Mouse (Mus musculus): Measurements from ENCODE around the gene Cped1.
A peak's percentile ranks its signal among the peaks of the same experiment; 100 is the strongest.
"Not testable (repeated sequence)": the region's sequence is repeated elsewhere in the genome, so short reads cannot be mapped to it uniquely, and the experiment has no call there.

Cped1 gene

GRCm38 (mm10) chr6:22078686-22079264 is 93.1 kb downstream of the Cped1 start:
- DNase-seq (ENCODE audit: low spot score in 2 of 2) = no peak

GRCm38 (mm10) chr6:22086056-22086455 is 100.3 kb downstream of the Cped1 start:
- no peak for DNase-seq (ENCODE audit: low spot score in 2 of 2)

- DNase-seq (ENCODE audit: low spot score in 2 of 2) = peak; percentile 14 to 51
These were observed 102.8 kb downstream of the Cped1 start for GRCm38 (mm10) chr6:22088346-22089064.

GRCm38 (mm10) chr6:22091773-22092172 is 106.1 kb downstream of the Cped1 start:
- no peak for DNase-seq (ENCODE audit: low spot score in 2 of 2)

- no peak for DNase-seq (ENCODE audit: low spot score in 2 of 2)
These were observed 108.1 kb downstream of the Cped1 start for GRCm38 (mm10) chr6:22093792-22094191.

GRCm38 (mm10) chr6:22097709-22098108 is 112.0 kb downstream of the Cped1 start:
- peak in 1 of 2 experiments; percentile 34 for DNase-seq (ENCODE audit: low spot score in 2 of 2)

GRCm38 (mm10) chr6:22099832-22100231 is 114.1 kb downstream of the Cped1 start:
- DNase-seq (ENCODE audit: low spot score in 2 of 2) = no peak

- DNase-seq (ENCODE audit: low spot score in 2 of 2) = no peak
These were observed 116.2 kb downstream of the Cped1 start for GRCm38 (mm10) chr6:22101939-22102338.

- DNase-seq (ENCODE audit: low spot score in 2 of 2) = no peak
These were observed 117.0 kb downstream of the Cped1 start for GRCm38 (mm10) chr6:22102752-22103151.

- no peak for DNase-seq (ENCODE audit: low spot score in 2 of 2)
These were observed 118.0 kb downstream of the Cped1 start for GRCm38 (mm10) chr6:22103713-22104112.

- DNase-seq (ENCODE audit: low spot score in 2 of 2) = no peak
These were observed 118.5 kb downstream of the Cped1 start for GRCm38 (mm10) chr6:22104211-22104610.

- no peak for DNase-seq (ENCODE audit: low spot score in 2 of 2)
These were observed 128.4 kb downstream of the Cped1 start for GRCm38 (mm10) chr6:22114079-22114478.

GRCm38 (mm10) chr6:22116679-22117078 is 131.0 kb downstream of the Cped1 start:
- no peak for DNase-seq (ENCODE audit: low spot score in 2 of 2)

GRCm38 (mm10) chr6:22122080-22122479 is 136.4 kb downstream of the Cped1 start:
- DNase-seq (ENCODE audit: low spot score in 2 of 2) = peak in 1 of 2 experiments; percentile 27

GRCm38 (mm10) chr6:22122693-22123092 is 137.0 kb downstream of the Cped1 start:
- DNase-seq (ENCODE audit: low spot score in 2 of 2) = no peak

GRCm38 (mm10) chr6:22123332-22123731 is 137.6 kb downstream of the Cped1 start:
- DNase-seq (ENCODE audit: low spot score in 2 of 2) = no peak

GRCm38 (mm10) chr6:22124575-22125330 is 139.0 kb downstream of the Cped1 start:
- not testable (repeated sequence) for DNase-seq (ENCODE audit: low spot score in 2 of 2)

- no peak for DNase-seq (ENCODE audit: low spot score in 2 of 2)
These were observed 149.4 kb downstream of the Cped1 start for GRCm38 (mm10) chr6:22135038-22135631.

GRCm38 (mm10) chr6:22136805-22137204 is 151.1 kb downstream of the Cped1 start:
- no peak for DNase-seq (ENCODE audit: low spot score in 2 of 2)

GRCm38 (mm10) chr6:22140786-22141185 is 155.1 kb downstream of the Cped1 start:
- DNase-seq (ENCODE audit: low spot score in 2 of 2) = no peak

- DNase-seq (ENCODE audit: low spot score in 2 of 2) = no peak
These were observed 161.5 kb downstream of the Cped1 start for GRCm38 (mm10) chr6:22147236-22147635.

- no peak for DNase-seq (ENCODE audit: low spot score in 2 of 2)
These were observed 162.8 kb downstream of the Cped1 start for GRCm38 (mm10) chr6:22148511-22148910.
